ENCODE assay signal across 28 mouse cellular contexts in genomic region chr1:29818920-29819319, GRCm38 (mm10).
A peak's percentile ranks its signal among the peaks of the same experiment; 100 is the strongest.
DNase-seq lines count a peak whose midpoint lies in the region; ATAC-seq and TF ChIP-seq lines count a peak whose summit lies in the region.
"Had no signal": no experiment of that assay in that cellular context is flagged by ENCODE, and none has a peak within 500 bp of the region (broad histone marks: within the 10 kb centered on the region; RNA-seq: fewer than 3 reads in every experiment).

No protein-coding gene starts in this region.

- 82% methylated on average over 2 of the region's 2 CpGs for WGBS in heart, embryonic 11.5 days (ENCODE audit: insufficient replicate concordance)

- DNase-seq in frontal cortex, postnatal 14 days (ENCODE audit: low spot score in 2 of 2), result no peak
- peak; percentile 4 for DNase-seq in 3T3-L1 (ENCODE audit: low read depth, low spot score)
- no peak for DNase-seq in cerebellum, postnatal 10 days
- DNase-seq: adrenal gland, adult 2 months; adrenal gland, postnatal 14 days; B cell, adult 2 months; cerebellum, adult 11-12 months; cerebellum, adult 8-10 months; cerebellum, postnatal 14 days; gastrocnemius, adult 2 months; gastrocnemius, postnatal 14 days; heart, adult 11 months; heart, postnatal 10 days; heart, postnatal 36 days; kidney, adult 11 months had no signal

- H3K9ac ChIP-seq in heart, embryonic 11.5 days (ENCODE audit: low read depth, low read length), result no peak overlapping the region
- H3K9ac ChIP-seq: forebrain, embryonic 12.5 days; heart, embryonic 12.5 days; heart, embryonic 15.5 days; hindbrain, embryonic 13.5 days; intestine, embryonic 15.5 days had no signal

- no peak for TF ChIP-seq POLR2A in embryonic fibroblast, embryonic 13.5 days (IDR thresholded peaks at IDR 0.05; ENCODE audit: low read depth, low read length)

- peak; percentile 87 for ATAC-seq in frontal cortex, adult (ENCODE audit: low TSS enrichment)
- ATAC-seq in heart, embryonic 11.5 days (replicated peaks; ENCODE audit: insufficient number of reproducible peaks, low FRiP score, low TSS enrichment), result no peak
- ATAC-seq: forebrain, embryonic 16.5 days; hindbrain, embryonic 16.5 days; intestine, embryonic 15.5 days had no signal

- H3K36me3 ChIP-seq in heart, embryonic 11.5 days (ENCODE audit: control insufficient read depth, insufficient read depth, low read length), result no peaks in the 10 kb centered on the region
- H3K36me3 ChIP-seq: forebrain, embryonic 12.5 days; G1E; heart, embryonic 12.5 days; heart, embryonic 15.5 days; hindbrain, embryonic 10.5 days; hindbrain, embryonic 13.5 days; intestine, embryonic 15.5 days had no signal

- no peak overlapping the region for H3K4me3 ChIP-seq in embryonic fibroblast, embryonic 13.5 days (ENCODE audit: insufficient read depth, low read length)
- no peak overlapping the region for H3K4me3 ChIP-seq in heart, embryonic 11.5 days (ENCODE audit: low read depth, low read length)
- H3K4me3 ChIP-seq: forebrain, embryonic 12.5 days; gastrocnemius, adult 2 months; heart, embryonic 12.5 days; heart, embryonic 15.5 days; hindbrain, embryonic 10.5 days; hindbrain, embryonic 13.5 days; intestine, embryonic 15.5 days had no signal

- H3K27ac ChIP-seq in embryonic fibroblast, embryonic 13.5 days (ENCODE audit: insufficient read depth, low read length), result peak overlapping the region; percentile 84; the same call in 1 of the 2 replicates
- H3K27ac ChIP-seq in heart, embryonic 11.5 days (ENCODE audit: low read depth, low read length), result no peak overlapping the region
- H3K27ac ChIP-seq: forebrain, embryonic 12.5 days; gastrocnemius, adult 2 months; heart, embryonic 15.5 days; hindbrain, embryonic 10.5 days; hindbrain, embryonic 13.5 days; intestine, embryonic 15.5 days had no signal

- H3K27me3 ChIP-seq in heart, embryonic 11.5 days (ENCODE audit: control insufficient read depth, insufficient read depth, low read length), result no peaks in the 10 kb centered on the region
- H3K27me3 ChIP-seq: CH12.LX; forebrain, embryonic 12.5 days; heart, embryonic 12.5 days; heart, embryonic 15.5 days; hindbrain, embryonic 13.5 days; intestine, embryonic 15.5 days had no signal

- no peak for TF ChIP-seq CTCF in embryonic fibroblast, embryonic 13.5 days (IDR thresholded peaks at IDR 0.05; ENCODE audit: borderline replicate concordance, insufficient read depth, low read length)

- H3K4me2 ChIP-seq in heart, embryonic 11.5 days, result no peak overlapping the region
- H3K4me2 ChIP-seq: forebrain, embryonic 12.5 days; heart, embryonic 12.5 days; heart, embryonic 15.5 days; hindbrain, embryonic 13.5 days; intestine, embryonic 15.5 days had no signal

- H3K9me3 ChIP-seq in heart, embryonic 11.5 days (replicated peaks; ENCODE audit: control insufficient read depth, low read length), result no peaks in the 10 kb centered on the region
- H3K9me3 ChIP-seq: forebrain, embryonic 12.5 days; G1E; heart, embryonic 12.5 days; heart, embryonic 15.5 days; hindbrain, embryonic 10.5 days; hindbrain, embryonic 13.5 days; intestine, embryonic 15.5 days had no signal

- peaks cover 4% of the 10 kb centered on the region; the same call in 1 of the 2 replicates for H3K4me1 ChIP-seq in embryonic fibroblast, embryonic 13.5 days (ENCODE audit: control insufficient read depth, insufficient read depth, low read length)
- H3K4me1 ChIP-seq in heart, embryonic 11.5 days (ENCODE audit: control insufficient read depth, insufficient read depth, low read length), result no peaks in the 10 kb centered on the region
- H3K4me1 ChIP-seq: forebrain, embryonic 12.5 days; heart, embryonic 12.5 days; heart, embryonic 15.5 days; hindbrain, embryonic 10.5 days; hindbrain, embryonic 13.5 days; intestine, embryonic 15.5 days had no signal
